Mouse (Mus musculus): Measurements from ENCODE around the gene B830017H08Rik. TPM values are rescaled to one million over a fixed set of nuclear protein-coding genes. Genes with fewer than 3 reads are reported as not detected.

Gene B830017H08Rik
- 1 to 10 TPM; 3.4 to 4.1 TPM for total RNA-seq (2021)
- long read RNA-seq, experiment 1, partial matches to known transcripts: 0 of 3 reads
- long read RNA-seq, experiment 1, other reads (novel, unspliced or antisense): 0 of 3 reads
- long read RNA-seq, experiment 2, partial matches to known transcripts: 0 of 2 reads
- long read RNA-seq, experiment 2, other reads (novel, unspliced or antisense): 0 of 2 reads

DNA sequence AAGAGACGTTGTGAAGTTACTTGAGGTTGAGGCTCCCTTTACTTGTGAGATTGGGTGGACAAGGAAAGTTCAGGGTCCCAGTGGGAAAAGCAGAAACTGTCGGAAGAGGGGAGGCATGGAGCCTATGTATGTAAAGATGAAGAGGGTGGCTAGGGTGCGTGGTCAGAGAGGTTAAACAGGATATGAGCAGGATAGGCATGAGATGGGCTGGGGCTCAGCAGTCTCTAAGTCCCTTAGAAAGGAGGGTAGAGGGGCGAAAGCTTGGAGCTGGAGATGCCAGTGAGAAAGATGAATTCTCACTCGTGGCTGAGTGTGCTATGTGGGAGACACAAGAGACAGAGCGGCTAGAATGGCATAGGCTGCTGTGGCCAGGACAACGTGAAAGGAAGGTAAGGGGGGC lies at the start of gene B830017H08Rik:
TSS of gene B830017H08Rik (plus strand) at position 301 of the 400 bp plus-strand sequence.
- no peak for TF ChIP-seq CTCF (IDR thresholded peaks at IDR 0.05)
- Histone ChIP-seq H3K4me3 (peak within 1 kb of the TSS; percentile 69), H3K27ac (peak within 1 kb of the TSS; percentile 94)
- no peak for DNase-seq (ENCODE audit: extremely low spot score in 1 of 2, low spot score in 2 of 2)
- intact Hi-C loops (cut with DNase I): no loop called here

DNA sequence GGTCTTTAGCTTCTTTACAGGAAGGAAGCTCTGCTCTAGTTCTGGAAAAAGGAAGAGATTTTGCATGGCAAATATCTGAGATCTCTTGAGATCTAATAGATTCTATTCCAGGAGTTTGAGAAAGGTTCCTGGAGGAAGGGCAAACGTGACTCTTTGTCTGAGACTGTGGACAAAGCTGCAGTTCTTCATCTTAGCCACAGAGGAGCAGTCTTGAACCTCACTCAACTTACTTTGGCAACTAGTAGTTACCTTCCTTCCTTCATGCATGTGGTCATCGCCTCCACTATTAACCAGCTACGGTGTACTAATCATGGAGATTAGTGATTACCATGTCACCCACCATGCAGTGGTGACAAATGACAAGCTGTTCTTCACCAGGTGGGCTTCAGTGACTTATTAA lies 47.6 kb upstream of the B830017H08Rik start:
- intact Hi-C loops (cut with DNase I): no loop called here
- Histone ChIP-seq H3K4me3 (no peak overlapping the region), H3K27ac (no peak overlapping the region)
- no peak for DNase-seq (ENCODE audit: extremely low spot score in 1 of 2, low spot score in 2 of 2)
- peak; percentile 56 for TF ChIP-seq CTCF (IDR thresholded peaks at IDR 0.05)

DNA sequence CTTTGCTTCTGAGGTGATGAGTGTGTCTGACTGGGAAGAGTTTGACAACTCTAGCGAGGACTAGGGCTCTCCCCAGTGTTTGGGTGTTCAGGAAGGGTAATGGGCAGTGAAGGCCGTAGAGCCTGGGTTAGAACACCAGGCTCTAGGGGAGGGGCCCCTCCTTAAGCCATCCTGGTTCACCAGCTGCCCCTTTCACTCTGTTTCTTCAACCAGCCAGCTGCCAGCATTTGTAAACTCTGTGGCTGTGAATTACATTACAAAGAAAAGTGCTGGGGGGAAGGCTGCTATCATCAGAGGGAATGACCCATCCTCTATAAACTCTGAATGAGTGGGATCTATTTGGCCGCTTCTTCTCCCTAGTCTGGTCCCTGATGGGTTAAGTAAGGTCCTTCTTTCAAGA lies 40.2 kb upstream of the B830017H08Rik start:
- intact Hi-C loops (cut with DNase I): no loop called here
- no peak overlapping the region for H3K27ac ChIP-seq
- no peak for TF ChIP-seq CTCF (IDR thresholded peaks at IDR 0.05)
- no peak for DNase-seq (ENCODE audit: extremely low spot score in 1 of 2, low spot score in 2 of 2)
- no peak overlapping the region for H3K4me3 ChIP-seq

GRCm38 (mm10) chr16:17794047-17794446 lies 38.9 kb upstream of the B830017H08Rik start:
- intact Hi-C loops (cut with DNase I): no loop called here
- H3K27ac ChIP-seq: no peak overlapping the region
- TF ChIP-seq CTCF (IDR thresholded peaks at IDR 0.05): no peak
- DNase-seq (ENCODE audit: extremely low spot score in 1 of 2, low spot score in 2 of 2): no peak
- no peak overlapping the region for H3K4me3 ChIP-seq

- TF ChIP-seq CTCF (IDR thresholded peaks at IDR 0.05): no peak
- no peak overlapping the region for H3K27ac ChIP-seq
- intact Hi-C loops (cut with DNase I): no loop called here
- no peak overlapping the region for H3K4me3 ChIP-seq
- DNase-seq (ENCODE audit: extremely low spot score in 1 of 2, low spot score in 2 of 2): no peak
Observed at GRCm38 (mm10) chr16:17795643-17796042, 37.3 kb upstream of the B830017H08Rik start.

GRCm38 (mm10) chr16:17796519-17796918 lies 36.4 kb upstream of the B830017H08Rik start:
- peak overlapping the region; percentile 11; the same call in 1 of the 2 replicates for H3K4me3 ChIP-seq

GRCm38 (mm10) chr16:17796971-17797811 lies 35.7 kb upstream of the B830017H08Rik start, which contains the start of gene Scarf2:
TSS of gene Scarf2 (plus strand) at chr16:17797282.
- Histone ChIP-seq H3K27ac (no peak within 1 kb of the TSS), H3K4me3 (peak within 1 kb of the TSS; percentile 32)
- intact Hi-C loops (cut with DNase I): no loop called here
- no peak for TF ChIP-seq CTCF (IDR thresholded peaks at IDR 0.05)
- no peak for DNase-seq (ENCODE audit: extremely low spot score in 1 of 2, low spot score in 2 of 2)

More at GRCm38 (mm10) chr16:17796519-17796918, 36.4 kb upstream of the B830017H08Rik start:
- DNase-seq (ENCODE audit: extremely low spot score in 1 of 2, low spot score in 2 of 2): no peak
- intact Hi-C loops (cut with DNase I): no loop called here
- no peak overlapping the region for H3K27ac ChIP-seq
- TF ChIP-seq CTCF (IDR thresholded peaks at IDR 0.05): no peak

GRCm38 (mm10) chr16:17797812-17798311 lies 35.1 kb upstream of the B830017H08Rik start:
- no peak for DNase-seq (ENCODE audit: extremely low spot score in 1 of 2, low spot score in 2 of 2)
- H3K4me3 ChIP-seq: peak overlapping the region; percentile 32
- intact Hi-C loops (cut with DNase I): no loop called here
- no peak for TF ChIP-seq CTCF (IDR thresholded peaks at IDR 0.05)
- H3K27ac ChIP-seq: no peak overlapping the region

- intact Hi-C loops (cut with DNase I): no loop called here
- no peak for DNase-seq (ENCODE audit: extremely low spot score in 1 of 2, low spot score in 2 of 2)
- peak overlapping the region; percentile 32; the same call in 1 of the 2 replicates for H3K4me3 ChIP-seq
- no peak for TF ChIP-seq CTCF (IDR thresholded peaks at IDR 0.05)
- no peak overlapping the region for H3K27ac ChIP-seq
Observed at GRCm38 (mm10) chr16:17798321-17799180, 34.4 kb upstream of the B830017H08Rik start.

GRCm38 (mm10) chr16:17799584-17799983 lies 33.3 kb upstream of the B830017H08Rik start:
- intact Hi-C loops (cut with DNase I): no loop called here
- no peak for DNase-seq (ENCODE audit: extremely low spot score in 1 of 2, low spot score in 2 of 2)
- no peak overlapping the region for H3K27ac ChIP-seq
- TF ChIP-seq CTCF (IDR thresholded peaks at IDR 0.05): no peak
- H3K4me3 ChIP-seq: no peak overlapping the region

DNA sequence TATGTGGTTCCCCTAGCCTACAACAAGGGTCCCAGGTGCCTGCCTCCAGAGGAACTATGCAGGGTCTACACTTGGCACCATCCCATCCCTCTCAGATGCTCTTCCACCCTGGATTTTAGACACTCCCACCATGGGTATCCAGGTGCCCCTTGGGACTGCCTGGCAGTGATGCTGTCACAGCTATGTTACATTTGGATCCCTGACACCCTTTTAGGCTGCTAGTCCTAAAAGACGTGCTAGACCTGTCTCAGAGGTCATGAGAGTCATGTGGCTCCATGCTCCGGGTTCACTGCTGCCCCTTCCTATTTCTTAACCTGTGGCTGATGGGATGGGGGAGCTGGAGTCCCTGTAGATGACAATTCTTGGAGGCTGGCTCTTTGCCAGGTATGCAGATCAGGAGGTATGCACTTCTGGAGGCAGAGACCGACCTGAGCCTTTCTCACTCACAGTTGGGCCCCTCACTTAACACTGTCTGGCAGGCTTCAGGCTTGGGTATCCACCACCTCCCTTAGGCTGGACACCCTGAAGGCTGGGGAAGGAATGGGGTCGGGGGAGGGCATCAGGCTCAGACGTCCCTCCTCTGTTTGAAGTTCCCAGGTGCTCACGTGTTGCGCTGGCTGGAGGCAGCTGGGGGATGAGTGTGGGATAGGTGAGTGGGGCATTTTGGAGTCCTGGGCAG lies 31.0 kb upstream of the B830017H08Rik start:
- Histone ChIP-seq H3K4me3 (no peak overlapping the region), H3K27ac (no peak overlapping the region)
- no peak for TF ChIP-seq CTCF (IDR thresholded peaks at IDR 0.05)
- intact Hi-C loops (cut with DNase I): no loop called here
- DNase-seq (ENCODE audit: extremely low spot score in 1 of 2, low spot score in 2 of 2): no peak
